Mouse (Mus musculus): ENCODE results near the gene Srxn1. TPM values are rescaled to one million over a fixed set of nuclear protein-coding genes. Genes with fewer than 3 reads are reported as not detected.
"Not testable (repeated sequence)": the region's sequence is repeated elsewhere in the genome, so short reads cannot be mapped to it uniquely, and the experiment has no call there.

Srxn1 gene
- total RNA-seq (2021) = 10 to 100 TPM in 1 of 2 experiments, 1 to 10 TPM in 1; 9.8 to 11.9 TPM
- long read RNA-seq, experiment 1, transcript Srxn1-203 (2 exons, 446 nt) = minor isoform, 9 of 24 reads
- long read RNA-seq, experiment 1, transcript Srxn1-201 (2 exons, 2,812 nt) = major isoform, 13 of 24 reads
- long read RNA-seq, experiment 1, partial matches to known transcripts = 0 of 24 reads
- long read RNA-seq, experiment 1, other reads (novel, unspliced or antisense) = 2 of 24 reads
- long read RNA-seq, experiment 2, transcript Srxn1-201 (2 exons, 2,812 nt) = major isoform, 12 of 17 reads
- long read RNA-seq, experiment 2, partial matches to known transcripts = 3 of 17 reads
- long read RNA-seq, experiment 2, other reads (novel, unspliced or antisense) = 0 of 17 reads

DNA sequence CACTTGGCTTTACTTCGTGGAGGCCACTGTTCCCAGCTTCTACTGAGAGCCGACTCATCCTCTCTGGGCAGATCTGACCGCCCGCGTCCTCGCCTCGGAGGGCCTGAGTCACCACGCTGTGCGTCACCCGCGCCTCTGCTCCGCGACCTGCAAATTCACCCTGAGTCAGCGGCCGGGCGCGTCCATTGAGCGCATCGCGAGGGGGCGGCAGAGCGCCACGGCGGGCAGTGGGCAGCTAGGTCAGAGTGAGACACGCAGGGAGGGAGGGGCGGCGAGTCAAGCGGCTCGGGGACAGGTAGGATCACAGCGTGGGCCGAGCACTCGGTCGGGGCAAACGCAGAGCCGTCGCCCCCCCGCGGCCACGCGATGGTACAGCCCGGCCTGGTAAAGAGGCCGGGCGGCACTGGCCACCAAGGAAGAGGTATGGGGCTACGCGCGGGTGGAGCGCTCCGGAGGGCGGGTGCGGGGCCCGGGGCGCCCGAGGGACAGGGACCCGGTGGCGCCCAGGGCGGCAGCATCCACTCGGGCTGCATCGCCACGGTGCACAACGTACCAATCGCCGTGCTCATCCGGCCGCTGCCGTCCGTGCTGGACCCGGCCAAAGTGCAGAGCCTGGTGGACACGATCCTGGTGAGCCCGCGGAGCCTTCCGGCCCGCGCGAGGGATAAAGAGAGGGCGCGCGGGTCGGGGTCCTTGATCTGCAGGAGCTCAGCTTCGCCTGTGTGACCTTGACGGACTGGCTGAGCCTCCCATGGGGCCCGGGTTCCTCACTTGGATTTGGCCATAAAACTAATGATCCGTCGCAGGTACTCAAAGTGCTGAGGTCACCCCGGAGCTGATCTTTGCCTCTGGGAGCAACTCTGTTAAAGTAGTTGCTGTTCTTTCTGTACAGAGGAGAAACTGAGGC, at the start of gene Srxn1:
Srxn1 (plus strand) TSS at position 199 of the 907 bp plus-strand sequence.
- intact Hi-C loops (cut with DNase I) = loop anchor here (5.0 kb wide), 2 partner anchors 237 to 262 kb away; partner anchors contain the start of gene Trib3
- DNase-seq = peak; percentile 87 to 88

DNA sequence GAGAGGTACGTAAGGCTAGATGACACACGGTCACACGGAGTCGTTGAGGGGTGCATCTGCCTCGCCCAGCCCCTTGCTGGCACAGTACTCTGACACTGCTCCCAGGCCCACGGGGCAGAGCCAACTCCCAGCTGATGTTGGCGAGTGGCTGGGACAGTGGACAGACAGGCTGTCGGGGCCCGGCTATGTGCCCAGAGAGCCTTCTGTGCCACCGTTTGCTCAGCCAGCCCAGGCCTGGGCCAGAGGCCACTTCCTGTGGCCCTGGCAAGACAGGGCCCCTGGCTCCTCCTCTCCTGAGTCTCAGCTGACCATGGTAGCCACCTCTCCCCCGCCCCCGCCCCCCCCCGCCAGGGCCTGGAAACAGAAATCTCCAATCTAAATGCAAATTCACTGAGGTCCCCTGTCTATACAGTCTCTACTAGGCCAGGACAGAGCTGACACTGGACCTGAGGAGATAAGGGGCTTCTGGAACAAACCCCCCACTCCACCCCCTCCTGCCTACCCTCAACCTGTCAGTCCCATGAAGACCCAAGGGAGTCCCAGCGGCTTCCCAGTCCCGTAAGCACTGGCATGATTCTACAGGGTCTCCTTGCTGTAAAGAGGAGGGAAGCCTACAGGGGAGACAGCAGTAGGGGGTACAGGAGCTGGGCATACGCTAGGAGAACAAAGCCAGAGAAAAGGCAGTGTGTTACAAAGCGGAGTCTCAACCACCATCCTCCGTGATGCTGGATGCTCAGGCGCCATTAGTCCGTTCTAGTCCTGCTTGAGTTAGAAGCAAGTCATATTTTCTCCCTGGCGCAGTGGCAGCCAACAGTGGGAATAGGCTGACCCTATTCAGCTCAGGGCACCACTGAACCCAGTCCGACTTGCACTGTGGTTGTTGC, 48.7 kb upstream of the Srxn1 start:
- intact Hi-C loops (cut with DNase I) = no loop called here
- no peak for DNase-seq

DNA sequence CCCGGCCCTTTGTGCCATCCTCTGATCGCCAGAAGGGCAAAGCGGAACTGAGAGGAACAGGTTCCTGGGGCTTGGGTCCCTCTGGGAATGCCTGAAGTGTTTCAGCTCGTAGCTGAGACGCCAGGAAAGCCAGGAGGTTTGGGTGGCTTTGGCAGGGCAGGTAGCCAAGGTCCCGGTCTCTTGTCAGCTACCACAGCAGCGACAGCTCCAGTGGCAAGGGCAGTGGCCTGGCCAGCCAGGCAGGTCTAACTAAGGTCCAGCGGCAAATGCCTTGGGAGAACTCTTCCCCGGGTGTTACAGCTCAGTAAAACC, 48.1 kb upstream of the Srxn1 start:
- DNase-seq = no peak
- intact Hi-C loops (cut with DNase I) = no loop called here

DNA sequence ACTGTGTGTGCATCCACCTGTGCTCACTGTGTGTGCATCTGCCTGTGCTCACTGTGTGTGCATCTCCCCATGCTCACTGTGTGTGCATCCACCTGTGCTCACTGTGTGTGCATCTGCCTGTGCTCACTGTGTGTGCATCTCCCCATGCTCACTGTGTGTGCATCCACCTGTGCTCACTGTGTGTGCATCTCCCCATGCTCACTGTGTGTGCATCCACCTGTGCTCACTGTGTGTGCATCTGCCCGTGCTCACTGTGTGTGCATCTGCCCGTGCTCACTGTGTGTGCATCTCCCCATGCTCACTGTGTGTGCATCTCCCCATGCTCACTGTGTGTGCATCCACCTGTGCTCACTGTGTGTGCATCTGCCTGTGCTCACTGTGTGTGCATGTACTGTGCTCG, 42.5 kb upstream of the Srxn1 start:
- DNase-seq; intact Hi-C loops (cut with DNase I): not testable (repeated sequence)

DNA sequence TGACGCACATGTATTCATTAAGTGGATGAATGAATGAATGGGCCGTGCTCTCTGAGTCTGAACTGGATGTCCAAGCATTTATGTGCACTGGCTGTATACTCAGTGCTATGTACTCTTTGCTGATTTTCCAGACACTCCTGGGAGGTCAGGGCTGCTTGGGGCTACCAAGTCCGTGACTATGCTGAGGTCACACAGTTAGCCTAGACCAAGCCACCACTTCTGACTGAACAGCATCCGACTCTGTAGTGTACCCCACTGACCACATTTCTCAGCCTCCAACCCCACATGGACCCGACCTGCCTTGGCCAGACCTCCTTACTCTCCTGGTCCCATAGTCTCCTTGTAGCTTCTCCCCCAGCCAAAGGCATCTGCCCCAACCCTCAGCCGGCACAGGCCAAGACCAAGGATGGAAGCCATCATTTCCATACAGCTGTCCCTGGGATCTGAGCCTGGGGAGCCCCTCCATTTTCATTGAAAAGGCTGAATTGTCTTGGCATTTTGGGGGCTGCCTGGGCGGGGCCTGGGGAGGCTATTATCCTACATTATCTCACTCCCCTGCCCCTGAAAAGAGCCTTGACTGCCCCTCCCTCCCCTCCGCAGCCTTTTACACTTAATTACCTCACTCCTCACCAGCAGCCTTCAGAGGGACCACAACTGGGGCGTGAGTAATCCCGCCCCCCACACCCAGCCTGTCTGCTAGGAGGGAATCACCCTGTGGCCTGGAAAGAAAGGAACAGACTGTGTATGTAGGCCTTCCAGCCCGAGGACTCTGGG, 36.5 kb upstream of the Srxn1 start:
- DNase-seq = no peak
- intact Hi-C loops (cut with DNase I) = no loop called here

DNA sequence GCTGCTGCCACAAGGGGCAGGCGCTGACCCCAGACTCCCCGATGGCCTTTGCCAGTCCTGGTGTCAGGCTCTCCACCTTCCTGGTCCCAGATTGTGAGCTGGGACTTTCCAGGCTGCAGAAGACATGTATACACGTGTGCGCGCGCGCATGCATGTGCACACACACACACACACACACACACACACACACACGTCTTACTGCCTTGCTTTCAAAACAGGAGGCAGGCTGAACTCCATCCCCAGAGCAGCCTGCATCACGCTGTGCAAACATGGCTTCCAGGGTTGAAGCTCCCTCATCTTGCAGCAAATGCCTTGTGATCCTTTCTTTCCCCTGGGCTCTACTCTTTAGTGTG, 35.9 kb upstream of the Srxn1 start:
- intact Hi-C loops (cut with DNase I) = no loop called here
- no peak for DNase-seq

DNA sequence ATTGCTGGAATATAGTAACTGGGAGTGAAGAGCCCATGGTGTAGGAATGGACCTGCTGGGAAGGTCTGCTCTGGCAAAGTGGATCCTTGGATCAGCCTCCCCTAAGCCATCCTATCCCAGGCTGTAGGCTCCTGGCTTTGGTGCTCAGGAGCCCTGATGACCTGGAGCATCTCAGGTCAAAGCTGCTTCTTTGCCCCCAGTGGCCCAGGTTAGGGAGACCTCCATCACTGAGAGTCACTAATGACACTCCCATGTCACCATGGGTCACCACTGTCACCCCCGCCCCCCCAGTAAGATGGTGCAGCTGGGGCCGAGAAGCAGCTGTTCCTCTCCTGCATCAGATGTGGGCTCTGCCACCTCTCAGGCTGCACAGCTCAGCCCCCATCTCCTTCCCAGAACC, 35.4 kb upstream of the Srxn1 start:
- intact Hi-C loops (cut with DNase I) = no loop called here
- no peak for DNase-seq

DNA sequence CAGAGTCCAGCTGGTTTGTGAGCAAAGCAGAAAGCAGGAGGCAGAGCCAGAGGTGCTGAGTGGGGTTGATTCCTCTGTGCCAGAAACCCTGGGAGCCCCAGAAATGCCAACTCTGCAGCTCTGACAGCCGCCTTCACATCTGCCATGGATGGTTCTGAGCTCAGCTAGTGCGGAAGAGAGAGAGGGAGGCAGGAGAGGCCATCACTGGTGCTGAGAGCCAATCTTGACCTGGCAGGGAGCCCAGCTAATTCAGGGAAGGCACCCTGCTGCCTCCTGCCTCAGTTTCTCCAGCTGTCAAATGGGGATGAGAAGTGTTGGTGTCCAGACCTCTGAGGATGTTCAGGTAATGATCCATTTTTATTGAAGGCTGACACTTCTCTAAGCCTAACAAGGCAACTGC, 30.8 kb upstream of the Srxn1 start:
- intact Hi-C loops (cut with DNase I) = no loop called here
- DNase-seq = no peak

DNA sequence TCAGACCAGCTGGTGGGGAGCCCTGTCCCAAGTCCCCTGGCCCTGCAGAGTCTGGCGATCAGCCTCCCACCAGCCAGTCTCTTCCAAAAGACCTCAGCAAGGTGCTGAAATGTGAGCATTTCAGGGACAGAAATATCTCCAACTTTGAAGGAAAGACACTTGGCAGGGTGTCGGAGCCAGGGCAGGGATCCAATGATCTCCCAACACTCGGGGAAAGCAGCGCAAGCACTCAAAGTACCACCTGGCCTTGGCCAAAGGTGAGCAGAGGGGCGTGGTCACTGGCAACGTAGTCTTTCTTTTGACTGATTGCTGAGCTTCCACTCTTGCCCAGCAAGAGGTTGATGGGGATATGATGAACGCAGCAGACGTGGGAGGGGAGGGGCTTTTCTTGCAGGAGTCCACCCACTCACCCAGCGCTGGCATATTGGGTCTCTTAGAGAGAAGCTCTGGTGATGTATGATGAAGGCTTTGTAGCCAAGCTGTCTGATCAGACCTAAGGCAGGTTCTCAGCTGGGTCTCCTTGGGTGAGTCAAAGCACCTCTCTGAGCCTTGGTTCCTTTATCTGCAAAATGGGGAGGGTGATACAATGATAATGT, 29.9 kb upstream of the Srxn1 start:
- intact Hi-C loops (cut with DNase I) = no loop called here
- DNase-seq = no peak

DNA sequence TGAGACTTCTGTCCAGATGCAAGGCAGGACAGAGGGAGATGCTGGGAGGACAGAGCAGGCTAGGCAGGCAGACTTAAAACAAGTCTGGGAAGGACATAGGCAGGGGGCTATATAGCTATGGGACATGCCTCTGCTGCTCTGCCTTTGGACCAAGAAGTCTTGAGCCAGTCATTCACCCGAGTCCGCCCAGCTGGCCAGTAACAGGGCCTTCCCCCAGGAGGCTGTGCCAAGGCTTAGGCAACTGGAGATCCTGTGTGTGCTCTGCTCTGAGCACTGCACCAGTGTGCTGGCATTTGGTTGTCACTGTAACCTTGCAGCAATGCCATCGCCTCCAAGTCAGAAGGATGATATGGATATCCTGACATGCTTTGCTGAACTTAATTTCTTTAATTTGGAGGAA, 28.0 kb upstream of the Srxn1 start:
- no peak for DNase-seq
- intact Hi-C loops (cut with DNase I) = no loop called here

DNA sequence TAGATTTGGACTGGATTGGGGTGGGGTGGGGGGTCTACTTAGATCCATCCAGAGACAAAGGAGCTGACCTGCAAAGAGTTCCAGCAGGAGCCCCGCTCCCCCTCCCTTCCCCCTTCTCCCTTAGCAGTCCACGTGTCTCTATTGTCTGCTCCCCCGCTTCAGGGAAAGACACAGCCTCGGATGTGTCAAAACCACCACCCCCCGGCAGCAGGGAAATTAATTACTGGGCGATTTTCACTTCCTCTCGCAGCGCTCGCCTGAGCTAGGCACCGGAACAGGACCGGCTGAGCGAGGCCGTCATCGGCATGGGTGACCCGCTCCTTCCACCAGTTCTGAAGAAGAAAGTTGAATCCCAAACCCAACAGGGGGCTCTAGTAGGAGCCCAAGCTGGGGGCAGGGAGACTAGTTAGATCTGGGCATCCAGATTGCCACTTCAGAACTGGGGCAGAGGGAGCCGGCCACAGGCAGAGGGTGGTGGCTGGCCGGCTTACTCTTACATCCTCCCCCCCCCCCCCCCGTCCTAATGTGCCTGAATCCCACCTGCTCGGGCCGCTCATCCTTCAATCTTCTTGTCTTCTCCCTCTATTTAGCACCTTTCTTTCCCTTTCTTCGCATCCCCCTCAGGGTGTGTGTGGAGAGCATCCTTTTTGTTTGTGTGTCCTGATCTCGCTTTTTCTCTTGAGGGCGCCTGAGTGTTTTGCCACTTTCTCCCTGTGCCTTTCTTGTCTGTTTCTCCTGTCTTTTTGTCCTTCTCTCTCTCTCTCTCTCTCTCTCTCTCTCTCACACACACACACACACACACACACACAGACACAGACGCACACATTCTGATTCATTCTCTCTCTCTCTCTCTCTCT, 24.4 kb upstream of the Srxn1 start, which contains the start of gene Scrt2:
Scrt2 (plus strand) TSS at position 845 of the 857 bp plus-strand sequence.
- DNase-seq = peak; percentile 23 to 33
- intact Hi-C loops (cut with DNase I) = no loop called here

DNA sequence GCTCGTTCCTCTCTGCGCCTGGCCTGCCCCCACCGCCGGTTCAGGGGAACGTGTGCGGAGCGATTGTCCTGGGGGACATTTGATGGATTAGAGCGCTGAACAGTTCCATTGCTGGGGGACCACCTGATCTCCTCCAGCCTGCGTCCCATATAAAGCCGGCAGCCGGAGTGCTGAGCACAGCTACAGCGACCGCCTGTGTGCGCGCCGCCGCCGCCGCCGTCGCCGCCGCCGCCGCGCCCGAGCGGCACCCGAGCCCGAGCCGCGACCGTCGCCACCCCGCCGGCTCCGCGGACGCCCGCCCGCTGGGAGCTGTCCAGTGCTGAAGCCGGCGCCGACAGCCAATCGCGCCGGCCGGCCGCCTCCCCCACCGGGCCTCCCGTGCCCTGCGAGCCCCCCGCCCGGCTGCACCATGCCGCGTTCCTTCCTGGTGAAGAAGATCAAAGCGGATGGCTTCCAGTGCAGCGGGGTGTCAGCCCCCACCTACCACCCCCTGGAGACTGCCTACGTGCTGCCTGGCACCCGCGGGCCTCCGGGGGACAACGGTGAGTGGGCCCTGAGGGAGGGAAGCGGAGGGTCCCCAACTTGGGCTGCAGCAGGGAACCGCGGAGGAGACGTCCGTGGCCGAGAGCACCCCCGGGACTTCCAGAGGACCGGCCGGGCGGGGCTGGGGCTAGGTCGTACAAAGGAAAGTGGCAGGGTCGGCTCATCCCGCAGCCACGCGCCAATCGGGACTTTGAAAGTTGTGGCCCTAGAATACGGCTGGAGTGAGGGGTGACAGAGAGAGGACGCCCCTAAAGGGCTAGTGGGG, 23.5 kb upstream of the Srxn1 start:
- peak; percentile 93 to 94 for DNase-seq
- intact Hi-C loops (cut with DNase I) = no loop called here

DNA sequence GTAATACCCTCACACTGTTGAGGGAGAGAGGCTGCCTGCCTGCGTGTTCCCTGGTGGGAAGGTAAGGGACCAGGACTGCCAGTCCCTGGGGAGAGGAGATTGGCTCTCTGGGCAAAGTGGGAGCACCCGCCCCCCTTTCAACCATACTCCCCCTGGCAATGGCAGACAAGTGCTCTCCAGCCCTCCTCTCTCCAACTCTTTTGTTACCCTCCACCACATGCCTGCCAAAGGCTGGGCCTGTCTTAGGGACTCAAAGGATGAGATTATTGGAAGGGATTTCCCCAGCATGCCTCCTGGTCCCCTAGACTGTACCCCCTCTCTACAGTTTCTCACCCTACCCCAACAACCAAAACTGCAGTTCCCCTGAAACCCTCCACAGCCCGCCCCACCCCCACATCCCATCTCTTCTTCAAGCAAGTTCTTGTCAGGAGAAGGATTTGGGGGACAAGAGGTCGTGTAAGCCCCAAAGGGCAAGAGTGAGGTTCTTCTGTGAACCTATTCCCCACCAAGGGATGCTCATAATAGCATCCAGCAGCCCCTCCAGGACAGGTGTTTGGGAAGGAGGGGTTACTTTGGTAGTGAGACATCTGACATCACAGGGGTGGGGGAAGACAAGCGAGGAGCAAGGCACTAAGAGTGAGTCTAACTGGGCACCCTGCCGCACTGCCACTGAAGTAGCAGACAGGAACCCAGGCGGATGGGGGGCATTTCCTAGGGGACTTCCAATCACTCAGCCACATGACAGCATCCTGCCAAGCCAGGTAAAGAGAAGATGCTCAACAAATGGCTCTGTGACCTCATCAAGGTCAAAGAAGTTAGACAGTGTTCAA, 22.6 kb upstream of the Srxn1 start:
- no peak for DNase-seq
- intact Hi-C loops (cut with DNase I) = no loop called here

DNA sequence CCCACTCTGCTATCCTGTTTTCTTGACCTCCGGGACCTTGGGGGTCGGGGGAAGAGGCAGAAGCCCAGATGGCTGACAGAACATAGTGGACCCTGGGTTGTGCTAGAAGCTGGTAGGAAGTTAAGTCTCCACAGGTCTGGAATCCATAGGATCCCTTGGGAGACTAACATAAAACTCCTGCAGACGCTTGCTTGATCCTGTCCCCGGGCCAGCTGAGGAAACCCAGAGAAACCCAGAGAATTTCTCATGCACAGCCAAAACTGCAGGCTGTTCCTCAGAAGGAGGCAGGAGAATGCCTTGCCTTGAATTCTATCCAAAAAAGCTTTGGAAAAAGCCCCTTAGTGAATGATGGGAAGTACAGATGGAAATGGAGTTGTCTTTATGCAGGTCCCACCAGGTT, 21.9 kb upstream of the Srxn1 start:
- intact Hi-C loops (cut with DNase I) = no loop called here
- no peak for DNase-seq

DNA sequence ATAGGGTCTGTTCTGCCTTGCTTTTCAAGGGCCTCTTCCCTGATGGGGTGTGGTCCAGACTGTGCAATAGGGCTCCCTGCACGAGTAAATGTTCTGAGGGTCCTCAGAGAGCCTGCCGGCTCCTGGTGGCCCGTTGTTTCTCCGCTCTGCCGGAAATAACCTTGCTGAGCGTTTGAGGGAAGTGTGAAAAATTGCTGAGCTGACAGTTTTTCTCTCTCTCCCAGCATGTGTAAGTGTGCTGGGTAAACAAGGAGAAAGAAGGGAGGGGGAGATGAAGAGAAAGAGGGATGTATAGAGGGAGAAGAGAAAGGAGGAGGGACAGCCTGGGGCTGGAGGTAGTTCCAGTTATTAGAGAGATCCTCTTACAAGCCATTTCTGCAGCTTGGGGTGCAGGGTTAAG, 21.0 kb upstream of the Srxn1 start:
- intact Hi-C loops (cut with DNase I) = no loop called here
- DNase-seq = no peak

DNA sequence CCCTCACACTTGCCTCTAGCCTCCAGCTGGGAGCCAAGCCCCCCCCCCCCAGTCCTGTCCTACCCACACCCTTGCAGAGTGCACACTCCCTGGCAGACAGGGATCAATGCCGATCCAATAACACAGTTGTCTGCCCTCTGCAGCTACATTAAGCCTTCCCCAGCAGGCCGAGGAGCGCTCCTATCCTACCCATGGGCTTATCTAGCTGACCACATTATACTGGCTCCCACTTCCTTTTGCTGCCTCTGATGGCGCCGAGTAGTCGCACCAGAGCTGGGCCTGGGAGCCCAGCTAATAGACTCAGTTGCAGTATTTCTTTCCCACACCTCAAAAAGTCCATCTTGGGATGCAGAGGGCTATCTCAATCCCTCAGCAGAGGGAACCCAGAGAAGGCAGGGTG, 19.9 kb upstream of the Srxn1 start:
- DNase-seq = no peak
- intact Hi-C loops (cut with DNase I) = loop anchor here (5.0 kb wide), 1 partner anchor 282 kb away; no protein-coding TSS in a partner anchor

DNA sequence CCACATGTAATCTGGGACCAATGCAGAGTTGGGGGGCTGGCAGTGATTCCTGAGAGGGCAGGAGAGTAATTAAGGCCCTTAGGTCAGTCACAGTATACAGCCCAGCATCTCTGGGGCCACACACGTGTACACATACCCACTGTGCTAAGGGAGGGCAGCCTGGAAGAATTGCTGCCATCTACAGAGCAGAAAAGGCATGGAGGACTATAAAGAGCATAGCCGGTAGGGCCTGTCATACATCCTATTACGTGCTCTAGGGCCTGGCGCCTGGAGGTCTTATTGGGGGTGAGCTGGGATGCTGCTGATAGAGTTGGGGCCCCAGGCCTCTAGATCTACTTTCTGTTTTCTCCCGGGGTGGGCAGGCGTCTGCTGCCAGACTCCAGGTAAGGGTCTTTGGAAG, 18.9 kb upstream of the Srxn1 start:
- no peak for DNase-seq
- intact Hi-C loops (cut with DNase I) = loop anchor here (5.0 kb wide), 1 partner anchor 281 kb away; no protein-coding TSS in a partner anchor
